Mouse (Mus musculus): ENCODE measurements at regions not wholly inside any gene's neighbourhood (a gene's known extent, or its start where the extent isn't known, plus 50 kb on each side); places are given as distances from the start of the nearest gene placed in this dataset.
"Not testable (repeated sequence)": the region's sequence is repeated elsewhere in the genome, so short reads cannot be mapped to it uniquely, and the experiment has no call there.

- no peak for DNase-seq (ENCODE audit: extremely low read depth, insufficient read length, low spot score)
Measured at GRCm38 (mm10) chr10:57183560-57183959, 302.6 kb upstream of the Hsf2 start.

- no peak for DNase-seq (ENCODE audit: extremely low read depth, insufficient read length, low spot score)
Measured at GRCm38 (mm10) chr10:57210701-57211100, 275.5 kb upstream of the Hsf2 start.

- DNase-seq (ENCODE audit: extremely low read depth, insufficient read length, low spot score) = no peak
Measured at GRCm38 (mm10) chr10:57231117-57231516, 255.1 kb upstream of the Hsf2 start.

GRCm38 (mm10) chr10:57281220-57281619, 205.0 kb upstream of the Hsf2 start:
- no peak for DNase-seq (ENCODE audit: extremely low read depth, insufficient read length, low spot score)

- no peak for DNase-seq (ENCODE audit: extremely low read depth, insufficient read length, low spot score)
Measured at GRCm38 (mm10) chr10:57282896-57283295, 203.3 kb upstream of the Hsf2 start.

- DNase-seq (ENCODE audit: extremely low read depth, insufficient read length, low spot score) = no peak
Measured at GRCm38 (mm10) chr10:57291596-57291995, 194.6 kb upstream of the Hsf2 start.

- no peak for DNase-seq (ENCODE audit: extremely low read depth, insufficient read length, low spot score)
Measured at GRCm38 (mm10) chr10:57313799-57314198, 172.4 kb upstream of the Hsf2 start.

GRCm38 (mm10) chr10:57317067-57317466, 169.1 kb upstream of the Hsf2 start:
- DNase-seq (ENCODE audit: extremely low read depth, insufficient read length, low spot score) = no peak

GRCm38 (mm10) chr10:57319171-57319570, 167.0 kb upstream of the Hsf2 start:
- DNase-seq (ENCODE audit: extremely low read depth, insufficient read length, low spot score) = no peak

- DNase-seq (ENCODE audit: extremely low read depth, insufficient read length, low spot score) = no peak
Measured at GRCm38 (mm10) chr10:57322717-57323424, 163.3 kb upstream of the Hsf2 start.

- DNase-seq (ENCODE audit: extremely low read depth, insufficient read length, low spot score) = no peak
Measured at GRCm38 (mm10) chr10:57324226-57324625, 162.0 kb upstream of the Hsf2 start.

GRCm38 (mm10) chr10:57362781-57363180, 123.4 kb upstream of the Hsf2 start:
- not testable (repeated sequence) for DNase-seq (ENCODE audit: extremely low read depth, insufficient read length, low spot score)

Measured in 3134 (cell line).